Mouse (Mus musculus) kidney, adult 2 months (tissue): Measurements from ENCODE around the gene Copz2.

Experiments
- CTCF ChIP-seq: fragments of 200-500 bp; conservative IDR thresholded peaks from 2 replicates; pipeline ENCODE4 v1.5.1; 2011; ENCODE audit warnings: low read depth, mild to moderate bottlenecking, control low read depth, low read length, moderate library complexity, mixed read lengths; ENCODE audit not compliant: insufficient read depth, insufficient read length
- POLR2A ChIP-seq: fragments of 200-500 bp; IDR thresholded peaks from one replicate; pipeline ENCODE4 v1.6.1; 2011; ENCODE audit warnings: low read depth, low read length, control low read depth

GRCm38 (mm10) chr11:96805606-96806005 lies 44.1 kb upstream of the Copz2 start:
- TF ChIP-seq POLR2A: no peak
- no peak for TF ChIP-seq CTCF
